Mouse (Mus musculus): Measurements from ENCODE around the gene Kcne4. TPM values are rescaled to one million over a fixed set of nuclear protein-coding genes. Genes with fewer than 3 reads are reported as not detected.

The Kcne4 gene
- polyA plus RNA-seq, 1 experiment from 2014 or later, result 1.8 TPM

DNA sequence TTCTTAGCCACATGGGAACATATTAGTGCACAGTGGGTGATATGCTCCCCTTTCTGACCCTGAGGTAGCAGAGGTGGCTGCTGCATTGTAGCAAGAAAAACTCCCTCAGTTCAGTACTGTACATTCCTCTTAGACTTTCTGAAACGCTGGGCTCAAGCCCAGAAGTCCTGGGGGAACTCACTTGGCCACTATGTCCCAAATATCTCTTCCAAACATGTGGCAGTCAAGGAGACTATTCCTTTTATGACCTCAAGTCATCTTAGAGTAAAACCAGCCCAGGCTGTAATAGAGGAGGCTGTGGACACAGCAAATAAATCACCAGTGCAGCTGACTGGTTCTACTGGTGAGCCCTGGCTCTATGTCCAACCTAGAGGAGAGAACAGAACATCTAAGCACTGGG, 45.7 kb downstream of the Kcne4 start:
- WGBS, result 79% methylated on average over 1 of the region's 1 CpGs
- H3K9me3 ChIP-seq, result no peaks in the 10 kb centered on the region
- H3K4me3 ChIP-seq (replicated peaks), result no peak overlapping the region
- no peak for ATAC-seq
- H3K27ac ChIP-seq, result no peak overlapping the region
- H3K4me1 ChIP-seq (replicated peaks), result peaks cover 4% of the 10 kb centered on the region; the same call in 1 of the 2 replicates
- H3K4me2 ChIP-seq (replicated peaks), result no peak overlapping the region
- no peaks in the 10 kb centered on the region for H3K36me3 ChIP-seq
- H3K27me3 ChIP-seq, result no peaks in the 10 kb centered on the region
- H3K9ac ChIP-seq (replicated peaks), result no peak overlapping the region

DNA sequence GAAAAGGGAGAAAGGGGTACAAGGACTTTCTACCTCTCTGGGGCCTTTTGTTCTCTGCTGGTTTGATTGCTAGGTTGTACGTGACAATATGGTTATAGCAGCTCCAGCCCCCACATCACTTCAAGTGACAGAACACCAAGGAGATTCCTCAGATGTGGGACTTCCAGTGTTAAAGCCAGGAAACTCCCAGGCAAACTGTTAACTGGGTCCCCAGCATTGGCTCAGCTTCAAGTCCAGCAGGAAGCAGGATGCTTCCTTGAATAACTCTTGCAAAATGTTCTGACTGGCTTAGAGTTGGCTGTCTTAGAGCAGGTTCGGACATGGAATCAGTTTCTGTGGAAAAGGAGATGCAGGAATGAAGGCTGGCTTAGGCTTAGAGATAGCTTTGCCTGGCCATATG, 47.3 kb downstream of the Kcne4 start:
- Histone ChIP-seq H3K27me3 (no peaks in the 10 kb centered on the region), H3K4me3 (replicated peaks) (no peak overlapping the region), H3K36me3 (no peaks in the 10 kb centered on the region), H3K4me2 (replicated peaks) (no peak overlapping the region), H3K4me1 (replicated peaks) (peaks cover 4% of the 10 kb centered on the region; the same call in 1 of the 2 replicates), H3K27ac (no peak overlapping the region), H3K9ac (replicated peaks) (no peak overlapping the region), H3K9me3 (no peaks in the 10 kb centered on the region)
- WGBS, result 79% methylated on average over 2 of the region's 2 CpGs
- no peak for ATAC-seq

DNA sequence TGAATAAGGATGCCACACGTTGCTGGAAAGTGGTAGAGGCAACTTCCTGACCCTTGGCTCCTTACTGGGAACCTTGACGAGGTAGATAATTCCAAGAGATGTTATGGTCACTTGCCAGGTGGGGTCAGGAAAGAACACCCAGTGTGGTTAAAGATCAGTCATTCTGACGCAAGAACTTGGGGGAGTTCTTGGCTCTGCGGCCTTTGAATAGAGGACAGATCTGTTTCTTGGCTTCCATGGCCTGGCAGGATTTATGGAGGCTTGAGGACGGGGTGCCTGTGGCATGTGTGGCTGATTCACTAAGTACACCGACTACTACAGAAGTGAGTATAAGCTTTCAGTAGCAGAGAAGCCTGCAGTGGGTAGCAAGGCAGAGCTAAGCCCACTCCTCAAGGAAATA, 47.8 kb downstream of the Kcne4 start:
- Histone ChIP-seq H3K4me3 (replicated peaks) (no peak overlapping the region), H3K27ac (no peak overlapping the region), H3K9ac (replicated peaks) (no peak overlapping the region), H3K4me1 (replicated peaks) (peaks cover 4% of the 10 kb centered on the region; the same call in 1 of the 2 replicates), H3K36me3 (no peaks in the 10 kb centered on the region), H3K27me3 (no peaks in the 10 kb centered on the region), H3K4me2 (replicated peaks) (no peak overlapping the region), H3K9me3 (no peaks in the 10 kb centered on the region)
- 81% methylated on average over 6 of the region's 6 CpGs for WGBS
- ATAC-seq, result no peak

DNA sequence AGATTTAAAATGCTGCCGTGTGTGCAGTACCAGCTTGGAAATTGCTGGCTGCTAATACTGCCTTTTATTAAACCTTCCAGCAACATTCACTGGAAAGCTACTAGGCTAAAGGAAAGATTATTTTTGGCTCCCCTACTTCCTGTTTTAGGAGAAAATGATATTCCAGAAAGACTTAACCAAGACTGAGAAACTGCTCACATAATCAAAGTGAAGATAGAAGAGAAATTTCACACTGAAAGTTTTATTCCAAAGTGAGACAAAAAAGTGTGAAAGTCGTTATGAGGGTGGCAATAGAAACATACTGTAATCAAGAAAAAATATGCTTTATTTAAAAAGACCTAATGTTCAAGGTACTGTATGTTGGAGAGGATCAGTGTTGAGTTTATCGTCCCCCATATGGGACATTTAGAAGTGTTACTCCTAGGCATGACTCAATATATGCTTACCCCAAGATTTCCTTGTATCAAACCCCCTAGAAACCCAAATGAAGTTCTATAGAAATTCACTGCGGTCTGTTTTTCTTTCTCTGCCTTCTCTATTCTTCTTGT, 48.3 kb downstream of the Kcne4 start:
- Histone ChIP-seq H3K9me3 (no peaks in the 10 kb centered on the region), H3K27me3 (no peaks in the 10 kb centered on the region), H3K9ac (replicated peaks) (no peak overlapping the region), H3K36me3 (no peaks in the 10 kb centered on the region), H3K4me2 (replicated peaks) (no peak overlapping the region), H3K4me1 (replicated peaks) (peaks cover 4% of the 10 kb centered on the region; the same call in 1 of the 2 replicates), H3K27ac (no peak overlapping the region), H3K4me3 (replicated peaks) (no peak overlapping the region)
- ATAC-seq, result no peak
- WGBS, result 83% methylated on average over 4 of the region's 4 CpGs

DNA sequence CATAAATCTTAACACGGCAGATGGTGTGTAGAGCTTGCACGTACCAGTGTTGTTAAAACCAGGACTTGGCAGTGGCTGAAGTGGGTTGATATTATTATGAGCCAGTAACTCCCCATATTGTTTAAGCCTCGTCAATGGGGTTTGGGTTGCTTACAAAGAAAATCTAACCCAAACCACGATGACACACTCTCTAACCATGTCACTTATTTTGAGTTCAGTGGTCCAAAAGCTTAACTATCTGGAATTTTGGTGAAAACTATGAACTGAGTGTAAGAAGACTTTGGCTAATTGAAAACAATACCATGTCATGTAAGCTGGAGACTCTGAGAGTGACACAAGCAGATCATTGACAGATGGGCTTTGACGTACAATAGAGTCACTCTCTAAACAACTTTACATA, 49.4 kb downstream of the Kcne4 start:
- ATAC-seq, result no peak
- H3K27ac ChIP-seq, result no peak overlapping the region
- no peaks in the 10 kb centered on the region for H3K27me3 ChIP-seq
- H3K4me1 ChIP-seq (replicated peaks), result no peaks in the 10 kb centered on the region
- no peak overlapping the region for H3K4me3 ChIP-seq (replicated peaks)
- no peaks in the 10 kb centered on the region for H3K9me3 ChIP-seq
- no peaks in the 10 kb centered on the region for H3K36me3 ChIP-seq
- no peak overlapping the region for H3K4me2 ChIP-seq (replicated peaks)
- 90% methylated on average over 5 of the region's 5 CpGs for WGBS
- H3K9ac ChIP-seq (replicated peaks), result no peak overlapping the region

DNA sequence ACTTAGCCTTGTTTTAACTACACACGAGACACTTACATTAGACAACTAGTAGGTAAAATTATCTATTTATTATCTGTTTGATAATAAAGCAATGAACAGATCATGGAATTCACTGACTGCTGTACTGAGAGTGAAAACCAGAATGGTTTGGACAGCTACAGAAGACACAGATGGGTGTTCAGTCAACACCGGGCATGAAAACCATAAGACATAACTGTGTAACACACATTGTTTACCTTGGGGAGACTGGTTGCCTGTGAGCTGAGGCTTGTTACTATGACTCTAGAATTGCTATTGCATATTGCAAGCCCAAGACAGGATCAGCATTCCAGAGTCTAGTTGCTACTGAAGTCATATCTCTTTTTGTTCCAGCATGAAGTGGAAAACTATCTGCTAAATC, 49.9 kb downstream of the Kcne4 start:
- Histone ChIP-seq H3K4me2 (replicated peaks) (no peak overlapping the region), H3K9me3 (no peaks in the 10 kb centered on the region), H3K27ac (no peak overlapping the region), H3K4me3 (replicated peaks) (no peak overlapping the region), H3K9ac (replicated peaks) (no peak overlapping the region), H3K36me3 (no peaks in the 10 kb centered on the region), H3K27me3 (no peaks in the 10 kb centered on the region), H3K4me1 (replicated peaks) (no peaks in the 10 kb centered on the region)
- WGBS, result 95% methylated on average over 2 of the region's 2 CpGs
- ATAC-seq, result no peak

Other genes starting within 250 kb of the Kcne4 start
- 75.0 and 77.8 TPM in 2 replicates for gene Acsl3, start 158.9 kb upstream of the Kcne4 start, polyA plus RNA-seq (2015; fragmentation: Nextera tagmentation; extraction: Ambion mirVana)
- gene Utp14b, start 158.7 kb upstream of the Kcne4 start, polyA plus RNA-seq (2015; fragmentation: Nextera tagmentation; extraction: Ambion mirVana), result 3.0 and 3.1 TPM in 2 replicates